Comparison of ENCODE assay signal across 31 mouse cellular contexts in genomic region chr1:171551326-171551725, GRCm38 (mm10). TPM values are rescaled to one million over a fixed set of nuclear protein-coding genes. Genes with fewer than 3 reads are reported as not detected.
DNase-seq lines count a peak whose midpoint lies in the region; ATAC-seq lines count a peak whose summit lies in the region.
"Had no signal": no experiment of that assay in that cellular context is flagged by ENCODE, and none has a peak within 500 bp of the region (broad histone marks: within the 10 kb centered on the region; RNA-seq: fewer than 3 reads in every experiment).

No protein-coding gene starts in this region.

- peak; percentile 19 for DNase-seq in CD4-positive, CD25-positive, alpha-beta regulatory T cell, adult 2 months (ENCODE audit: low read depth, low spot score)
- DNase-seq in spleen, adult 18-20 months: peak; percentile 34 to 38
- no peak for DNase-seq in spleen, postnatal 14 days (ENCODE audit: low spot score in 2 of 2)
- peak; percentile 77 to 80 for DNase-seq in spleen, postnatal 36 days (ENCODE audit: low spot score in 2 of 2)
- no peak for DNase-seq in gastrocnemius, postnatal 25 days
- no peak for DNase-seq in left cerebral cortex, postnatal 10 days (ENCODE audit: extremely low spot score in 1 of 2, low spot score in 2 of 2)
- DNase-seq: adrenal gland, postnatal 10 days; cerebellum, adult 9-11 months; gastrocnemius, postnatal 10 days; lung, postnatal 4 days; right cerebral cortex, adult 18-20 months had no signal

- no peak for ATAC-seq in CD4-positive, CD25-positive, alpha-beta regulatory T cell, adult 4 months
- peak; percentile 83 for ATAC-seq in granulocyte monocyte progenitor cell, adult 5-6 weeks (replicated peaks; ENCODE audit: poor library complexity, severe bottlenecking)
- ATAC-seq: activated CD4-positive, CD25-positive, alpha-beta regulatory T cell, adult 4 months; forebrain, embryonic 13.5 days; intestine, embryonic 16.5 days; Patski had no signal

- intact Hi-C loops in left cerebral cortex, postnatal 10 days (cut with DNase I): no loop called here

RNA-seq across cellular contexts. Expression of gene Cd244a, which starts 7.7 kb away (rescaled TPM):
- 1 to 10 TPM in 1 of 2 experiments, under 1 TPM in 1; 0.55 to 1.3 TPM for polyA plus RNA-seq in CD4-positive, CD25-positive, alpha-beta regulatory T cell, adult 4 months (2017; shearing (Covaris generic))
- total RNA-seq in granulocyte monocyte progenitor cell, adult 5-6 weeks (2014; fragmentation: Nextera tagmentation): 5.5 and 6.7 TPM in 2 replicates
- 5.6 and 7.9 TPM in 2 replicates for total RNA-seq in granulocyte monocyte progenitor cell, adult 5-6 weeks (2017)
- total RNA-seq in gastrocnemius, postnatal 25 days (2021): not detected
- not detected for total RNA-seq in left cerebral cortex, postnatal 10 days (2021)
- total RNA-seq: layer of hippocampus, postnatal 25 days; left cerebral cortex, postnatal 14 days had no signal
- polyA plus RNA-seq: brain, embryonic 14.5 days; erythroblast, embryonic 14.5 days; forebrain, embryonic 13.5 days; heart, embryonic 11.5 days; hindbrain, embryonic 14.5 days; midbrain, embryonic 11.5 days; Patski had no signal

RNA-seq across cellular contexts. Expression of gene Itln1, which starts 16.2 kb away (rescaled TPM):
- not detected for polyA plus RNA-seq in CD4-positive, CD25-positive, alpha-beta regulatory T cell, adult 4 months (2017; shearing (Covaris generic))
- not detected in 2 replicates for total RNA-seq in granulocyte monocyte progenitor cell, adult 5-6 weeks (2014; fragmentation: Nextera tagmentation)
- total RNA-seq in granulocyte monocyte progenitor cell, adult 5-6 weeks (2017): not detected in 2 replicates
- total RNA-seq in gastrocnemius, postnatal 25 days (2021): not detected
- total RNA-seq in left cerebral cortex, postnatal 10 days (2021): not detected
- total RNA-seq: adrenal gland, postnatal 10 days; gastrocnemius, postnatal 10 days; heart, postnatal 25 days; layer of hippocampus, postnatal 25 days; left cerebral cortex, postnatal 14 days had no signal
- polyA plus RNA-seq: activated CD4-positive, CD25-positive, alpha-beta regulatory T cell, adult 4 months; brain, embryonic 14.5 days; embryonic facial prominence, embryonic 12.5 days; erythroblast, embryonic 14.5 days; forebrain, embryonic 13.5 days; frontal cortex, adult 2 months; heart, embryonic 11.5 days; hindbrain, embryonic 14.5 days; kidney, postnatal 0 days; limb, embryonic 13.5 days; liver, embryonic 14.5 days; midbrain, embryonic 11.5 days; neural tube, embryonic 11.5 days had no signal

RNA-seq across cellular contexts. Expression of gene Alyref2, which starts 48.0 kb away (rescaled TPM):
- 10 to 100 TPM; 10.5 to 11.7 TPM for polyA plus RNA-seq in CD4-positive, CD25-positive, alpha-beta regulatory T cell, adult 4 months (2017; shearing (Covaris generic))
- 3.2 and 4.7 TPM in 2 replicates for total RNA-seq in granulocyte monocyte progenitor cell, adult 5-6 weeks (2014; fragmentation: Nextera tagmentation)
- 6.4 and 13.2 TPM in 2 replicates for total RNA-seq in granulocyte monocyte progenitor cell, adult 5-6 weeks (2017)
- total RNA-seq in gastrocnemius, postnatal 25 days (2021): 1 to 10 TPM; 1.6 to 1.9 TPM
- 1 to 10 TPM; 4.6 to 5.5 TPM for total RNA-seq in left cerebral cortex, postnatal 10 days (2021)

RNA-seq across cellular contexts. Expression of gene Ly9, which starts 55.9 kb away (rescaled TPM):
- 100 to 1,000 TPM in 1 of 2 experiments, 10 to 100 TPM in 1; 52.9 to 159 TPM for polyA plus RNA-seq in CD4-positive, CD25-positive, alpha-beta regulatory T cell, adult 4 months (2017; shearing (Covaris generic))
- total RNA-seq in granulocyte monocyte progenitor cell, adult 5-6 weeks (2014; fragmentation: Nextera tagmentation): 19.8 and 22.0 TPM in 2 replicates
- total RNA-seq in granulocyte monocyte progenitor cell, adult 5-6 weeks (2017): 22.3 and 29.9 TPM in 2 replicates
- under 1 TPM; 0.10 to 0.27 TPM for total RNA-seq in gastrocnemius, postnatal 25 days (2021)
- not detected for total RNA-seq in left cerebral cortex, postnatal 10 days (2021)
- total RNA-seq: left cerebral cortex, postnatal 14 days had no signal
- polyA plus RNA-seq: forebrain, embryonic 13.5 days; heart, embryonic 11.5 days; hindbrain, embryonic 14.5 days; midbrain, embryonic 11.5 days; neural tube, embryonic 11.5 days; Patski had no signal

Comparison
In these comparisons a context has a peak if more than half of its experiments do, and no peak if none do; other contexts are left out.
1. DNase-seq: peak in CD4-positive, CD25-positive, alpha-beta regulatory T cell, adult 2 months (single experiment), spleen, adult 18-20 months (2 of 2) and spleen, postnatal 36 days (2 of 2); none in spleen, postnatal 14 days (0 of 2), gastrocnemius, postnatal 25 days (single experiment) and left cerebral cortex, postnatal 10 days (0 of 2).
2. RNA of gene Cd244a, which starts 7.7 kb away (total RNA-seq): 5.5 to 7.9 TPM in granulocyte monocyte progenitor cell, adult 5-6 weeks; not detected in left cerebral cortex, postnatal 10 days and not detected in gastrocnemius, postnatal 25 days; every median in the first group is over 4 times any median in the second.